Mouse (Mus musculus) CH12.LX (cell line): ENCODE measurements at regions not wholly inside any gene's neighbourhood (a gene's known extent, or its start where the extent isn't known, plus 50 kb on each side); places are given as distances from the start of the nearest gene placed in this dataset.

Experiments
- DNase-seq: peaks from one replicate; pipeline ENCODE4 v3.0.0-alpha.2; 2013; ENCODE audit errors: extremely low read depth
- H3K27ac ChIP-seq: 2 replicates; pipeline ENCODE4 v1.5.1; 2012; ENCODE audit warnings: low read depth, mild to moderate bottlenecking, control low read depth, moderate library complexity; ENCODE audit not compliant: insufficient read depth
- H3K27me3 ChIP-seq: replicated peaks from 2 replicates; pipeline ENCODE3; 2012; ENCODE audit warnings: inconsistent platforms
- H3K36me3 ChIP-seq, 2 experiments: replicated peaks in 1 of 2; 2 replicates each; pipeline versions ENCODE3 to v1.6.1; 2012; ENCODE audit warnings: inconsistent platforms in 1 of 2, low read length in 1 of 2, mild to moderate bottlenecking in 1 of 2, mixed read lengths in 1 of 2, moderate library complexity in 1 of 2; ENCODE audit not compliant: control insufficient read depth in 1 of 2, insufficient read depth in 1 of 2
- H3K4me1 ChIP-seq, 2 experiments: 2 replicates each; pipeline ENCODE4 v1.6.1; 2012; ENCODE audit warnings: inconsistent platforms in 1 of 2, moderate library complexity in 1 of 2; ENCODE audit not compliant: insufficient read depth in 2 of 2, control insufficient read depth in 1 of 2
- H3K4me2 ChIP-seq: 2 replicates; pipeline ENCODE4 v1.6.1; 2012; ENCODE audit warnings: low read depth, mild to moderate bottlenecking, control low read depth; ENCODE audit not compliant: poor library complexity, insufficient read depth, severe bottlenecking
- H3K4me3 ChIP-seq, 3 experiments: fragments of 150-350 bp in 1 of 3; sonication (generic) in 1 of 3; replicated peaks in 1 of 3; 2 replicates each; pipeline versions ENCODE3 to v1.5.1; 2011 to 2012; ENCODE audit warnings: low read depth in 2 of 3, low read length in 2 of 3, mild to moderate bottlenecking in 2 of 3, moderate library complexity in 2 of 3, control low read depth in 1 of 3, improper control_type of control experiment in 1 of 3, inconsistent platforms in 1 of 3, mixed read lengths in 1 of 3; ENCODE audit not compliant: poor library complexity in 1 of 3
- H3K79me2 ChIP-seq: replicated peaks from 2 replicates; pipeline ENCODE4 v1.6.1; 2012; ENCODE audit warnings: mild to moderate bottlenecking, moderate library complexity; ENCODE audit not compliant: control insufficient read depth, poor library complexity, insufficient read depth, severe bottlenecking; ENCODE audit errors: extremely low read depth
- H3K9ac ChIP-seq: 2 replicates; pipeline ENCODE4 v1.6.1; 2012; ENCODE audit warnings: low read depth, mild to moderate bottlenecking, control low read depth, moderate library complexity; ENCODE audit not compliant: insufficient read depth
- H3K9me3 ChIP-seq: replicated peaks from 2 replicates; pipeline ENCODE3; 2012; ENCODE audit warnings: low read length, inconsistent platforms, mixed read lengths
- CHD1 ChIP-seq: IDR thresholded peaks from 2 replicates; pipeline ENCODE4 v1.6.1; 2012; ENCODE audit warnings: low read depth, low read length, improper control_type of control experiment, inconsistent platforms
- CHD2 ChIP-seq: IDR thresholded peaks from 2 replicates; pipeline ENCODE4 v1.6.1; 2011; ENCODE audit warnings: low read length, improper control_type of control experiment
- CTCF ChIP-seq, 2 experiments: IDR thresholded peaks in 1 of 2; conservative IDR thresholded peaks in 1 of 2; 2 replicates each; pipeline ENCODE4 v1.5.1; 2011 to 2012; ENCODE audit warnings: low read depth in 2 of 2, low read length in 2 of 2, improper control_type of control experiment in 1 of 2, inconsistent platforms in 1 of 2, mild to moderate bottlenecking in 1 of 2, moderate library complexity in 1 of 2
- E2F4 ChIP-seq: IDR thresholded peaks from 2 replicates; pipeline ENCODE4 v1.6.1; 2011; ENCODE audit warnings: low read depth, low read length, improper control_type of control experiment; ENCODE audit not compliant: insufficient replicate concordance
- ETS1 ChIP-seq: conservative IDR thresholded peaks from 2 replicates; pipeline ENCODE4 v1.6.1; 2012; ENCODE audit warnings: low read depth, mild to moderate bottlenecking, inconsistent platforms, low read length, improper control_type of control experiment, moderate library complexity
- GABPA ChIP-seq: IDR thresholded peaks from 2 replicates; pipeline ENCODE4 v1.6.1; 2012; ENCODE audit warnings: low read depth, low read length, improper control_type of control experiment, inconsistent platforms; ENCODE audit not compliant: insufficient replicate concordance
- JUND ChIP-seq: conservative IDR thresholded peaks from 2 replicates; pipeline ENCODE4 v1.6.1; 2011; ENCODE audit warnings: low read depth, low read length, improper control_type of control experiment
- KAT2A ChIP-seq: IDR thresholded peaks from 2 replicates; pipeline ENCODE4 v1.6.1; 2012; ENCODE audit warnings: low read length, improper control_type of control experiment, inconsistent platforms; ENCODE audit not compliant: insufficient replicate concordance
- MAFK ChIP-seq: IDR thresholded peaks from 2 replicates; pipeline ENCODE4 v1.6.1; 2011; ENCODE audit warnings: low read length, improper control_type of control experiment; ENCODE audit not compliant: insufficient replicate concordance
- MAX ChIP-seq: IDR thresholded peaks from 2 replicates; pipeline ENCODE4 v1.6.1; 2011; ENCODE audit warnings: low read length, improper control_type of control experiment
- MYC ChIP-seq: IDR thresholded peaks from 2 replicates; pipeline ENCODE4 v1.6.1; 2011; ENCODE audit warnings: low read depth, mild to moderate bottlenecking, improper control_type of control experiment, low read length
- PAX5 ChIP-seq: IDR thresholded peaks from 2 replicates; pipeline ENCODE4 v1.6.1; 2012; ENCODE audit warnings: low read length, inconsistent platforms, mixed read lengths
- POLR2A ChIP-seq: IDR thresholded peaks from 2 replicates; pipeline ENCODE4 v1.6.1; 2011; ENCODE audit warnings: low read depth, mild to moderate bottlenecking, improper control_type of control experiment, low read length
- RAD21 ChIP-seq: IDR thresholded peaks from 2 replicates; pipeline ENCODE4 v1.6.1; 2011; ENCODE audit warnings: low read depth, mild to moderate bottlenecking, low read length, improper control_type of control experiment, moderate library complexity
- RCOR1 ChIP-seq: conservative IDR thresholded peaks from 2 replicates; pipeline ENCODE4 v1.6.1; 2012; ENCODE audit warnings: low read depth, mild to moderate bottlenecking, inconsistent platforms, low read length, improper control_type of control experiment
- SIN3A ChIP-seq: IDR thresholded peaks from 2 replicates; pipeline ENCODE4 v1.6.1; 2012; ENCODE audit warnings: low read length, improper control_type of control experiment, inconsistent platforms
- SMC3 ChIP-seq: IDR thresholded peaks from 2 replicates; pipeline ENCODE4 v1.6.1; 2011; ENCODE audit warnings: low read depth, low read length, improper control_type of control experiment
- TBP ChIP-seq: conservative IDR thresholded peaks from 2 replicates; pipeline ENCODE4 v1.6.1; 2011; ENCODE audit warnings: low read depth, low read length, improper control_type of control experiment
- TCF12 ChIP-seq: IDR thresholded peaks from 2 replicates; pipeline ENCODE4 v1.6.1; 2014; ENCODE audit warnings: low read depth, mild to moderate bottlenecking, inconsistent platforms, low read length, improper control_type of control experiment
- USF2 ChIP-seq: conservative IDR thresholded peaks from 2 replicates; pipeline ENCODE4 v1.6.1; 2011; ENCODE audit warnings: low read depth, low read length, improper control_type of control experiment
- ZC3H11A ChIP-seq: IDR thresholded peaks from 2 replicates; pipeline ENCODE4 v1.6.1; 2012; ENCODE audit warnings: low read depth, mild to moderate bottlenecking, inconsistent platforms, low read length, improper control_type of control experiment
- ZKSCAN1 ChIP-seq: IDR thresholded peaks from 2 replicates; pipeline ENCODE4 v1.6.1; 2012; ENCODE audit warnings: low read depth, inconsistent platforms, low read length, improper control_type of control experiment, borderline replicate concordance
- ZMIZ1 ChIP-seq: IDR thresholded peaks from 2 replicates; pipeline ENCODE4 v1.6.1; 2012; ENCODE audit warnings: low read depth, mild to moderate bottlenecking, inconsistent platforms, low read length, improper control_type of control experiment
- ZNF384 ChIP-seq: IDR thresholded peaks from 2 replicates; pipeline ENCODE4 v1.6.1; 2012; ENCODE audit warnings: low read depth, low read length, improper control_type of control experiment, inconsistent platforms
- dilution Hi-C: fragments of 300-500 bp; cut with MboI; formaldehyde crosslinking; loops from 2 replicates; pipeline ENCODE4 v1.14.3; 2020; ENCODE audit warnings: low sequenced_read_pairs; ENCODE audit not compliant: extremely low pct_unique_long_range_greater_than_20kb, extremely low pct_ligation_motif_present
- in situ Hi-C: fragments of 300-500 bp; cut with MboI; formaldehyde crosslinking; loops from 3 replicates; pipeline ENCODE4 v1.14.3; 2019; ENCODE audit warnings: low sequenced_read_pairs, low pct_ligation_motif_present, low pct_unique_long_range_greater_than_20kb, mixed read lengths

DNA sequence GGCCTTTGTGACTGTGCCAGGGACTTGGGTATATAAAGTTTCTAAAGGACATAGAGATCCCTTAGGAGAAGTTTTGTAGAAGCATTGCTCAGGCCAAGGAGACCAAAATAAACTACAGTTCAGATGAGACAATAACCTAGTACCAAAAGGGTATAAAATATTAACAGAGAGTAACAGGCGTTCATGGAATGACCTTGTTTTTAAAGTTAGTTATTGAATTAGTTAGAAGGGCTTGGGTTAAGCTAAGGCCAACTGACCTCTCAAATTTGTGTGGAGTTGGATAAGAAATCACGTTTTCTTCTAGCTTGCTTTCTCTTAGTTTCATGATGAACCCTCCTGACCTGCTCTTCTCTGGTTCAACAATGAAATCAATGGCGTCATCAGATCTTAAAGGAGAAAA lies 209.8 kb upstream of the Gm37988 start:
- Histone ChIP-seq H3K4me1 (no peaks in the 10 kb centered on the region), H3K27me3 (no peaks in the 10 kb centered on the region), H3K79me2 (no peaks in the 10 kb centered on the region), H3K9me3 (no peaks in the 10 kb centered on the region), H3K9ac (no peak overlapping the region), H3K27ac (no peak overlapping the region), H3K36me3 (no peaks in the 10 kb centered on the region), H3K4me3 (no peak overlapping the region), H3K4me2 (no peak overlapping the region)
- no peak for DNase-seq
- TF ChIP-seq JUND (no peak), MAX (no peak), KAT2A (no peak), ETS1 (no peak), USF2 (no peak), RAD21 (no peak), TCF12 (no peak), SIN3A (no peak), PAX5 (no peak), CHD2 (no peak), E2F4 (no peak), TBP (no peak), MAFK (no peak), CHD1 (no peak), POLR2A (no peak)
- in situ Hi-C loops: no loop called here
- dilution Hi-C loops: no loop called here

DNA sequence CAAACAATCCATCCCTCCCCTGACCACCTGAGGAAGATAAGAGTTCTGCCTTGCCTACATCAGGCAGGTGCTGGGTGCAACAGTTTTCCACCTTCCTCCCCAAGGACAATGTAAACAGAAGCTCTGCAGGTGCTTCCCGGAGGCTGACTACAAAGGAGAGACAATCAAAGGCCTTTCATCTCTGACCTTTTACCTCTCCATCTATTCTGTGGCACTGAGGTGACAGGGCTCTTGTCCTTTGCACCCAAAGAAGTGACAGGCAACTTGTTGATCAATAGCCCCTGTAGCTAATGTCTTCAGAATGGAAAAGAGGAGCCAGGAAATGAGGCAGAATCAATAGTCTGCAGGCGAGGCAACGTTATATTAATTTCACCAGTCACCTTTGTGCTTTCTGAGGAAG lies 209.3 kb upstream of the Gm37988 start:
- TF ChIP-seq PAX5 (no peak), USF2 (no peak), RAD21 (no peak), RCOR1 (no peak), MYC (no peak), ZKSCAN1 (no peak), MAX (no peak), KAT2A (no peak), ZNF384 (no peak), ZC3H11A (no peak), CTCF (conservative IDR thresholded peaks at IDR 0.05 in 1 of 2, IDR thresholded peaks at IDR 0.05 in 1 of 2; ENCODE audit: low read depth in 2 of 2, low read length in 2 of 2) (no peak), SMC3 (no peak), SIN3A (no peak), E2F4 (no peak), GABPA (no peak), ZMIZ1 (no peak)
- TF ChIP-seq, all 38 proteins: peak for 0
- Histone ChIP-seq H3K27ac (no peak overlapping the region), H3K9ac (no peak overlapping the region), H3K9me3 (no peaks in the 10 kb centered on the region), H3K4me1 (no peaks in the 10 kb centered on the region), H3K4me3 (no peak overlapping the region), H3K4me2 (no peak overlapping the region), H3K36me3 (no peaks in the 10 kb centered on the region), H3K27me3 (no peaks in the 10 kb centered on the region), H3K79me2 (no peaks in the 10 kb centered on the region)
- no peak for DNase-seq
- in situ Hi-C loops: no loop called here
- dilution Hi-C loops: no loop called here
